Mouse (Mus musculus) heart, postnatal 0 days (tissue): ENCODE results near the gene Gpx7. TPM values are rescaled to one million over a fixed set of nuclear protein-coding genes. Genes with fewer than 3 reads are reported as not detected.

ENCODE experiments used
- ATAC-seq: fragments of 200-750 bp; cut with Nextera tagmentation; 2 replicates; pipeline ENCODE4 v1.8.0; 2017; ENCODE audit warnings: low read depth, moderate number of reproducible peaks, moderate library complexity; ENCODE audit not compliant: insufficient read depth
- DNase-seq: peaks from one replicate; pipeline ENCODE4 v3.0.0-alpha.2; 2016; ENCODE audit warnings: low spot score
- H3K27ac ChIP-seq: fragments of 300-500 bp; sonication (generic); 2 replicates; pipeline ENCODE4 v1.5.1; 2014; ENCODE audit warnings: low read depth, mild to moderate bottlenecking
- H3K27me3 ChIP-seq: fragments of 300-500 bp; sonication (generic); 2 replicates; pipeline ENCODE4 v1.6.1; 2014; ENCODE audit warnings: low read length, mixed read lengths; ENCODE audit not compliant: control insufficient read depth, insufficient read depth
- H3K36me3 ChIP-seq: fragments of 300-500 bp; sonication (generic); replicated peaks from 2 replicates; pipeline ENCODE4 v1.6.1; 2014; ENCODE audit warnings: low read length, mixed read lengths; ENCODE audit not compliant: control insufficient read depth, insufficient read depth
- H3K4me1 ChIP-seq: fragments of 300-500 bp; sonication (generic); 2 replicates; pipeline ENCODE4 v1.6.1; 2014; ENCODE audit warnings: antibody characterized with exemption; ENCODE audit not compliant: control insufficient read depth, insufficient read depth
- H3K4me2 ChIP-seq: fragments of 300-500 bp; sonication (generic); 2 replicates; pipeline ENCODE4 v1.6.1; 2014; ENCODE audit warnings: low read depth, mild to moderate bottlenecking, low read length, moderate library complexity
- H3K4me3 ChIP-seq: fragments of 300-500 bp; sonication (generic); 2 replicates; pipeline ENCODE4 v1.5.1; 2014; ENCODE audit warnings: low read depth, low read length
- H3K9ac ChIP-seq: fragments of 300-500 bp; sonication (generic); replicated peaks from 2 replicates; pipeline ENCODE4 v1.6.1; 2014; ENCODE audit warnings: low read depth, low read length, mixed read lengths
- H3K9me3 ChIP-seq: fragments of 300-500 bp; sonication (generic); replicated peaks from 2 replicates; pipeline ENCODE4 v1.6.1; 2016; ENCODE audit warnings: low read length; ENCODE audit not compliant: control insufficient read depth
- CTCF ChIP-seq: IDR thresholded peaks from 2 replicates; pipeline ENCODE4 v1.5.1; 2016; ENCODE audit warnings: antibody characterized with exemption, control low read depth, low read depth
- EP300 ChIP-seq: IDR thresholded peaks from 2 replicates; pipeline ENCODE4 v1.6.1; 2016; ENCODE audit warnings: antibody characterized with exemption, low read depth
- WGBS: fragments of 180-500 bp; shearing (Covaris S2); extraction: QIAGEN DNeasy Blood & Tissue Kit; methylation state at CpG from one replicate; pipeline ENCODE4 v1.1.7; 2014; 5-methylcytosine and 5-hydroxymethylcytosine counted together
- polyA plus RNA-seq: library from polyadenylated mRNA; unstranded; fragments of >200 nt; fragmentation: Nextera tagmentation; extraction: Ambion mirVana; gene quantifications from 2 replicates; pipeline ENCODE4 v1.2.1, GENCODE M21; 2015
- total RNA-seq: library from RNA; depleted of rRNA; stranded (reverse); fragments of >200 nt; gene quantifications from 2 replicates; pipeline ENCODE4 v1.2.3, GENCODE M21; 2014; ENCODE audit warnings: low replicate concordance

Gene Gpx7
- total and polyA plus RNA-seq, 2 experiments from 2014 or later, result 52.3 to 62.7 TPM

DNA sequence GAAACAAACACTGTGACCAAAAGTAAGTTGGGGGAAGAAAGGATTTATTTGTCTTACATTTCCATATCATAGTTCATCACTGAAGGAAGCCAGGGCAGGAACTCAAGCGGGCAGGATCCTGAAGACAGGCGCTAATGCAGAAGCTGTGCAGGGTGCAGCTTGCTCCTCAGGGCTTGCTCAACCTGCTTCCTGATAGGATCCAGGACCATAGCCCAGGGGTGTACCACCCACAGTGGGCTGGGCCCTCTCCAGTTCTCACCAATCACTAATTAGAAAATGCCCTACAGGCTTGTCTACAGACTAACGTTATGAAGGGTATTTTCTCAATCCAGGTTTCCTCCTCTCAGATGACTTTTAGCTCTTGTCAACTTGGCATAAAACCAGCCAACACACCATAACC, 28.9 kb upstream of the Gpx7 start:
- 64% methylated on average over 3 of the region's 3 CpGs for WGBS
- TF ChIP-seq CTCF, result no peak
- no peak for TF ChIP-seq EP300
- H3K4me3 ChIP-seq, result no peak overlapping the region
- no peak overlapping the region for H3K9ac ChIP-seq
- no peak for DNase-seq
- H3K27ac ChIP-seq, result no peak overlapping the region
- no peak overlapping the region for H3K4me2 ChIP-seq
- H3K36me3 ChIP-seq, result no peaks in the 10 kb centered on the region
- no peak for ATAC-seq
- peaks cover 10% of the 10 kb centered on the region for H3K4me1 ChIP-seq
- no peaks in the 10 kb centered on the region for H3K9me3 ChIP-seq
- no peaks in the 10 kb centered on the region for H3K27me3 ChIP-seq

GRCm38 (mm10) chr4:108434781-108435180, 28.0 kb upstream of the Gpx7 start:
- DNase-seq (no peak), ATAC-seq (no peak)
- no peak overlapping the region for H3K27ac ChIP-seq
- no peaks in the 10 kb centered on the region for H3K36me3 ChIP-seq
- no peak overlapping the region for H3K4me2 ChIP-seq
- H3K9ac ChIP-seq, result no peak overlapping the region
- TF ChIP-seq CTCF (no peak), EP300 (no peak)
- no peak overlapping the region for H3K4me3 ChIP-seq
- H3K9me3 ChIP-seq, result no peaks in the 10 kb centered on the region
- no peaks in the 10 kb centered on the region for H3K27me3 ChIP-seq
- H3K4me1 ChIP-seq, result peaks cover 10% of the 10 kb centered on the region
- WGBS, result 94% methylated on average over 3 of the region's 3 CpGs

DNA sequence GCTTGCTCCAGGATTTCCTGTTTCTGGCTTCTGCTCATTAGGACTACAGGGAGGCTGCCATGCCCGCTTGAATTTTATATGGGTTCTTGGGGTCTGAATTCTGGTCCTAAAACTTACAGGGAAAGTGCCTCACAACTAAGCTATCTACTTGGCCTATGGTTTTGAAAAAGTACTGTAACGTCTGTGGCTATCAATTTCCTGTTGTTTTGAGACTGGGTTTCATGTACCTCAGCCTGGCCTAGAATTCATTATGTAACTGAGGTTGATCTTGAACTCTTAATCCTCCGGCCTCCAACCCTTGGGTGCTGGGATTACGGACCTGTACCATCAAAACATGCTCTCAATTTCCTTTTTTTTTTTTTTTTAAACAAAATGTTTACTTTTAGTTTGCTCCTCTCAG, 27.5 kb upstream of the Gpx7 start:
- 69% methylated on average over 4 of the region's 4 CpGs for WGBS
- no peak overlapping the region for H3K4me2 ChIP-seq
- no peak for TF ChIP-seq CTCF
- no peak overlapping the region for H3K4me3 ChIP-seq
- H3K27me3 ChIP-seq, result no peaks in the 10 kb centered on the region
- no peak for DNase-seq
- no peaks in the 10 kb centered on the region for H3K36me3 ChIP-seq
- no peak overlapping the region for H3K27ac ChIP-seq
- peaks cover 10% of the 10 kb centered on the region for H3K4me1 ChIP-seq
- H3K9ac ChIP-seq, result no peak overlapping the region
- no peak for ATAC-seq
- no peaks in the 10 kb centered on the region for H3K9me3 ChIP-seq

- Histone ChIP-seq H3K36me3 (no peaks in the 10 kb centered on the region), H3K4me3 (no peak overlapping the region), H3K9me3 (no peaks in the 10 kb centered on the region), H3K9ac (no peak overlapping the region), H3K27ac (no peak overlapping the region), H3K27me3 (no peaks in the 10 kb centered on the region), H3K4me1 (peaks cover 10% of the 10 kb centered on the region), H3K4me2 (no peak overlapping the region)
- no peak for TF ChIP-seq CTCF
- DNase-seq, result no peak
- ATAC-seq, result no peak
- 45% methylated on average over 6 of the region's 6 CpGs for WGBS
These were observed 26.6 kb upstream of the Gpx7 start for GRCm38 (mm10) chr4:108433341-108433740.

- Histone ChIP-seq H3K27ac (no peak overlapping the region), H3K27me3 (no peaks in the 10 kb centered on the region), H3K36me3 (no peaks in the 10 kb centered on the region), H3K4me3 (no peak overlapping the region), H3K4me2 (no peak overlapping the region), H3K4me1 (0 out of 2 replicates have a peak, but pooled peaks cover 3% of the 10 kb centered on the region), H3K9me3 (no peaks in the 10 kb centered on the region), H3K9ac (no peak overlapping the region)
- 60% methylated on average over 2 of the region's 2 CpGs for WGBS
- ATAC-seq (no peak), DNase-seq (no peak)
- TF ChIP-seq EP300 (no peak), CTCF (no peak)
These were observed 24.8 kb upstream of the Gpx7 start for GRCm38 (mm10) chr4:108431561-108431936.

DNA sequence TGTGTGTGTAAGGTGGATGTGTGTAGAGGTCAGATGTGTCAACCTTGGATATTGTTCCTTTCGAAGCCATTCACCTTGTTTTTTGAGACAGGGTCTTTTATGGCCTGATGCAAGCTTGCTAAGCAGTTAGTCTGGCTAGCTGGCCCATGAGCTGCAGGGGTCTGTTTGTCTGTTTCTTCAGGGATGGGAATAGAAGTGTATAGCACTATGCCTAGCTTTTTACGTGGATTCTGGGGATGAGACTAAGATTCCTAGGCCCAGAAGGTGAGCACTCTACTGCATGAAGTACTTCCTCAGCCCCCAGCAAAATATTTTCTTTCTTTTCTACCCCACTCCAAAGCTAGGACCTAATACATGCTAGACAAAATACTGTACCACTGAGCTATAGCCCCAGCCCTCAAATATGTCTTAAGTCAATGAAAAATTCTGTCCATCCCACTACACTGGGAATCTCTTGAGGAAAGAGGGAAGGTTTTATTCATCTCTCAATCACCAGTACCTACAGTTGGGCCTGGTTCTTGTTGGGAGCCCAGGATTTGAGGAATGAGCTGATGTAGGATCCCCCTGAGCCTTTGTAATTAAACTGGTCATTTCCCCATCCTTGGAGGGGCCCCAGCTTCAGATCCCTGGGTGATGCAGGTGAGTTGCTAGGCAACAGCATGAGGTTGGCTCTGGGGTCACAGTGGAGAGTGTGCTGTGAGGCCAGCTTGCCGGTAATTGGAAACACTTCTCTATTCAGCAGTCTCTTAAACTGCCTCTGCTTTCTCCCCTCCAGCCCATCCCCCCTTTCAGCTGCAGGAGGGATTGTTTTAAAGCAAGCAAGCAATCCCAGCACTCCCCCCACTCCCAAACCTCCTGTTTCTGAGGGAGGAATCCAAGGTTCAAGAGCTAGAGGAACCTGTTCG, 24.1 kb upstream of the Gpx7 start:
- TF ChIP-seq EP300 (no peak), CTCF (no peak)
- Histone ChIP-seq H3K9me3 (no peaks in the 10 kb centered on the region), H3K9ac (no peak overlapping the region), H3K36me3 (no peaks in the 10 kb centered on the region), H3K4me2 (no peak overlapping the region), H3K4me1 (0 out of 2 replicates have a peak, but pooled peaks cover 3% of the 10 kb centered on the region), H3K27me3 (no peaks in the 10 kb centered on the region), H3K4me3 (no peak overlapping the region), H3K27ac (no peak overlapping the region)
- DNase-seq, result no peak
- WGBS, result 67% methylated on average over 4 of the region's 4 CpGs
- no peak for ATAC-seq
